Mouse (Mus musculus) myocyte (in vitro differentiated cells): ENCODE measurements at regions not wholly inside any gene's neighbourhood (a gene's known extent, or its start where the extent isn't known, plus 50 kb on each side); places are given as distances from the start of the nearest gene placed in this dataset.

ENCODE experiments used
- H3K27me3 ChIP-seq: one replicate; pipeline ENCODE4 v1.6.1; 2011; ENCODE audit not compliant: control insufficient read depth, insufficient read depth, insufficient read length
- H3K36me3 ChIP-seq: one replicate; pipeline ENCODE4 v1.6.1; 2011; ENCODE audit not compliant: control insufficient read depth, insufficient read depth
- H3K4me2 ChIP-seq: one replicate; pipeline ENCODE4 v1.6.1; 2011; ENCODE audit warnings: low read depth, control low read depth
- H3K4me3 ChIP-seq: one replicate; pipeline ENCODE4 v1.5.1; 2011; ENCODE audit warnings: mild to moderate bottlenecking, control low read depth, moderate library complexity
- H3K79me2 ChIP-seq: one replicate; pipeline ENCODE4 v1.6.1; 2011; ENCODE audit not compliant: control insufficient read depth, insufficient read depth
- H3ac ChIP-seq: one replicate; pipeline ENCODE4 v1.6.1; 2011; ENCODE audit not compliant: control insufficient read depth, insufficient read length
- CEBPB ChIP-seq: IDR thresholded peaks from 2 replicates; pipeline ENCODE4 v1.6.1; 2011; ENCODE audit warnings: mild to moderate bottlenecking, moderate library complexity; ENCODE audit not compliant: poor library complexity, insufficient read depth, severe bottlenecking
- E2F4 ChIP-seq: IDR thresholded peaks from one replicate; pipeline ENCODE4 v1.6.1; 2011; ENCODE audit warnings: mild to moderate bottlenecking, control low read depth, moderate library complexity; ENCODE audit not compliant: insufficient read depth
- MAX ChIP-seq: IDR thresholded peaks from one replicate; pipeline ENCODE4 v1.6.1; 2011; ENCODE audit warnings: low read depth, mild to moderate bottlenecking, control low read depth
- MYOD1 ChIP-seq, 3 experiments: IDR thresholded peaks; one replicate each; pipeline ENCODE4 v1.6.1; 2011; ENCODE audit warnings: control low read depth in 2 of 3, low read depth in 2 of 3, mild to moderate bottlenecking in 2 of 3, moderate library complexity in 1 of 3; ENCODE audit not compliant: insufficient read length in 2 of 3, control insufficient read depth in 1 of 3
- MYOG ChIP-seq, 3 experiments: IDR thresholded peaks; one replicate each; pipeline ENCODE4 v1.6.1; 2011; ENCODE audit warnings: control low read depth in 2 of 3, low read depth in 2 of 3, mild to moderate bottlenecking in 2 of 3; ENCODE audit not compliant: insufficient read length in 2 of 3, control insufficient read depth in 1 of 3, insufficient read depth in 1 of 3
- POLR2A ChIP-seq: IDR thresholded peaks from one replicate; pipeline ENCODE4 v1.6.1; 2011; ENCODE audit warnings: low read depth, mild to moderate bottlenecking, control low read depth, moderate library complexity; ENCODE audit not compliant: insufficient read length
- POLR2AphosphoS2 ChIP-seq: IDR thresholded peaks from one replicate; pipeline ENCODE4 v1.6.1; 2011; ENCODE audit warnings: low read depth, control low read depth; ENCODE audit not compliant: insufficient read length
- REST ChIP-seq: IDR thresholded peaks from one replicate; pipeline ENCODE4 v1.6.1; 2011; ENCODE audit warnings: mild to moderate bottlenecking, control low read depth, moderate library complexity; ENCODE audit not compliant: insufficient read depth, insufficient read length
- SRF ChIP-seq: IDR thresholded peaks from one replicate; pipeline ENCODE4 v1.6.1; 2011; ENCODE audit warnings: low read depth; ENCODE audit not compliant: control insufficient read depth, insufficient read length
- TCF12 ChIP-seq: IDR thresholded peaks from one replicate; pipeline ENCODE4 v1.6.1; 2011; ENCODE audit warnings: mild to moderate bottlenecking, control low read depth; ENCODE audit not compliant: poor library complexity, insufficient read depth, severe bottlenecking
- TCF3 ChIP-seq: IDR thresholded peaks from one replicate; pipeline ENCODE4 v1.6.1; 2011; ENCODE audit warnings: low read depth, control low read depth; ENCODE audit not compliant: insufficient read length
- USF1 ChIP-seq: IDR thresholded peaks from one replicate; pipeline ENCODE4 v1.6.1; 2011; ENCODE audit warnings: low read depth, mild to moderate bottlenecking, control low read depth, moderate library complexity

DNA sequence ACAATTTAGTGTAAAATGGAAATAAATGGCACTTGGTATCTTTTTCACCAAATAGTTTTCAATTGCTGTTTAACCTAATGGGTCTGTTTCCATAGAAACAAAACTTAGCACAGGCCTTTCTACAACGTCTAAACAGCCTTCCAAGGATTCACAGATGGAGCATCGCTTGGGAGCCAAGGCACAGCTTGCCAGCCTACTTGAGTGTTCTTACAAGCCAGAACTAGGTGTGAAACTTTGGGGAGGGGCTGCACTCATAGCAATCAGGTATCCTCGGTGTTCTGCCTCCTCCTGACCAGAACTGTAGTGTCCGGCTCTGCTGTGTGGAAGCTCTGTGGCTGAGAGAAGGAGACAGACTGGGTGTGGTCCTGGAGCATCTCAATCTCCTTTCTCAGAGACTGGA, 99.1 kb upstream of the Far2 start:
- Histone ChIP-seq H3K4me3 (no peak overlapping the region), H3K36me3 (no peaks in the 10 kb centered on the region), H3K79me2 (no peaks in the 10 kb centered on the region), H3K4me2 (no peak overlapping the region), H3ac (no peak overlapping the region), H3K27me3 (no peaks in the 10 kb centered on the region)
- TF ChIP-seq POLR2AphosphoS2 (no peak), MYOG (IDR thresholded peaks at IDR 0.05; ENCODE audit: control insufficient read depth in 1 of 3, insufficient read depth in 1 of 3, insufficient read length in 2 of 3, low read depth in 2 of 3) (no peak), REST (no peak), TCF3 (no peak), CEBPB (no peak), MYOD1 (IDR thresholded peaks at IDR 0.05; ENCODE audit: control insufficient read depth in 1 of 3, insufficient read length in 2 of 3, low read depth in 2 of 3) (no peak), MAX (no peak), TCF12 (no peak), E2F4 (no peak), USF1 (no peak), POLR2A (no peak)

DNA sequence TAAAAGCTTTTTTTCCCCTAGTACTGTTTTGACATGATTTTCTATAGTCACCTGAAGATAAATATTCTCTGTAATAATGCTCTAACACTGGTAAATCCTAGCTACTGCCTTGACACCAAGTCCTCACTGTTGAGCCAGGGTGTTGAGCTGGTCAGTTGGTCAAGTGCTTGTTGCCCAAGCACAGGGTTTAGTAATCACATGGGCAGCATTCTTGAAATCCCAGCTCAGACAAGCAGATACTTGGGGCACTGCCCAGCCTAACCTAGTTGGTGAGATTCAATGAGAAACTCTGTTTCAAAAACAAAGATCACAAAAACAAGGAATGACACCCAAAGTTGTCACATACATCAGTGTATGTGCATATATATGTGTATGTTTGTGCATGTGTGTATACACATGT, 95.4 kb upstream of the Far2 start:
- Histone ChIP-seq H3K4me3 (no peak overlapping the region), H3K4me2 (no peak overlapping the region), H3K27me3 (no peaks in the 10 kb centered on the region), H3K79me2 (no peaks in the 10 kb centered on the region), H3ac (no peak overlapping the region), H3K36me3 (no peaks in the 10 kb centered on the region)
- TF ChIP-seq TCF3 (no peak), USF1 (peak; percentile 48)

DNA sequence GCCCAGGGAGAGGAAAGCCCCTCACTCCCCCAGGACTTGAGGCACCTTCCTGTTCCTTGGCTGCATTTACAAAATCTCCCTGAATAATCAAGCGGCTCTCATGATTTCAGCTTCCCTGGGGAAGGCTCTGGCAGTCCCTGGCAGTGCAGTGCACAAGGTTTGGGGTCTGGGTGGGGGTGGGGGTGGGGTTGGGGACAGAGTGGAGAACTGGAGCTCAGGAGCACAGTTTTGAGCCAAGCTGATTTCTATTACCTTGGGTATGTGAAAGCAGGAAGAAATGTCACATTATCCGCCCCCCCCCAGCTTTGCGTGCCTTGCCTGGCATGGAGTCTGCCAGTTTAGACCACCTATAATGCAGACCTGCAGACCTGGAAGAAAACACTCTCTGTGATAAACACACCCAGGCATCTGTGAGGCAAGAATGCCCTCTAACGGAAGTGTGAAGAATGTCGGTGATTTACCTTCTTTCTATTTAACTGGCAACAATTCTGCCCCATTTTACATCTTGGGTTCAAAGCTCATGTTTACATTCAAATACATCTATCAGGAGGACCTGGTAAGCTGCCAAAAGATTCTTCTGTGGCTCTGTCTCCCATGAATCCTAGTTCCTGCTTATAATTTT, 93.9 kb upstream of the Far2 start:
- Histone ChIP-seq H3K79me2 (no peaks in the 10 kb centered on the region), H3K4me3 (no peak overlapping the region), H3K4me2 (no peak overlapping the region), H3ac (no peak overlapping the region), H3K36me3 (no peaks in the 10 kb centered on the region), H3K27me3 (no peaks in the 10 kb centered on the region)
- TF ChIP-seq TCF3 (no peak), REST (no peak), MYOG (IDR thresholded peaks at IDR 0.05; ENCODE audit: control insufficient read depth in 1 of 3, insufficient read depth in 1 of 3, insufficient read length in 2 of 3, low read depth in 2 of 3) (no peak), E2F4 (no peak), POLR2A (no peak), POLR2AphosphoS2 (no peak), MAX (no peak), CEBPB (no peak), SRF (no peak), TCF12 (no peak), USF1 (no peak)

DNA sequence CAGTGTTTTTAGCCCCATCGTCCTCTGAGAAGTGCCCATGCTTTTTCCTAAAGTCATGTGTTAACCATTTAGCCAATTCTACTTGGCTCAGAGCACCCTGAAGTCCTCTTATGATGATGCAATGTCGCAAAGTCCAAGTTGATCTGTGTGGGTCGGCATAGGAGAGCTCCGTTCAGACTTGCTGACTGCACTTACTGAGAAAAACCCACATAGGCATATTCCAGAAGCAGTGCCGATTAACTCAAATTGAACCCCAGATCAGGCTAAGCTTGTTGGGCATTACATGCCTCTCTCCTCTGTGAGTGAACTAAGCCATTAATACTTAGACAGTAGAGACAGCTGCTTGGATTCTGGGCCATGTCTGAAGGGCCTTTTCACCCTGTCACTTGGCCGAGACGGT, 93.3 kb upstream of the Far2 start:
- no peaks in the 10 kb centered on the region for H3K27me3 ChIP-seq
- TF ChIP-seq CEBPB (peak; percentile 65; the same call in 1 of the 2 replicates), POLR2A (no peak), TCF12 (no peak), MYOD1 (IDR thresholded peaks at IDR 0.05; ENCODE audit: control insufficient read depth in 1 of 3, insufficient read length in 2 of 3, low read depth in 2 of 3) (no peak), POLR2AphosphoS2 (no peak)

DNA sequence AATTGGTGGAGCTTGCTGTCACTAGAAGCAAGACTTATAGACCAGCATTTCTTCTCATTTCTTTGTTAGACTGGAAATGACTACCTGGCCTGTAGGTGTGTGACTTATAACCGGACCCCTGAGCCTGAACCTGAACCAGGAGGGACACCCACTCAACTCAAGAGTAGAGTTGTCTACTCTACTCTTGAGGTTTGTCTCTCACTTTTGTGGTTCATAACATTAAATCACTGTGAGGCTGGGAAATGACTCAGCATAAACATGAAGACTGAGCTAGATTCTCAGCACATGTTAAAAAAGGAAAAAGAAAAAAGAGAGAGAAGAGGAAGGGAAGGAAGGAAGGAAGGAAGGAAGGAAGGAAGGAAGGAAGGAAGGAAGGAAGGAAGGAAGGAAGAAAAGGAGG, 92.8 kb upstream of the Far2 start:
- H3K4me3 ChIP-seq, result no peak overlapping the region
- no peaks in the 10 kb centered on the region for H3K27me3 ChIP-seq
- H3K4me2 ChIP-seq, result no peak overlapping the region
- H3ac ChIP-seq, result no peak overlapping the region
- no peaks in the 10 kb centered on the region for H3K79me2 ChIP-seq
- no peaks in the 10 kb centered on the region for H3K36me3 ChIP-seq
- no peak for TF ChIP-seq POLR2AphosphoS2
- TF ChIP-seq E2F4, result no peak
- no peak for TF ChIP-seq MYOD1 (IDR thresholded peaks at IDR 0.05; ENCODE audit: control insufficient read depth in 1 of 3, insufficient read length in 2 of 3, low read depth in 2 of 3)
- TF ChIP-seq MAX, result no peak
- TF ChIP-seq SRF, result no peak

More for the DNA sequence above, 93.3 kb upstream of the Far2 start:
- Histone ChIP-seq H3ac (no peak overlapping the region), H3K4me3 (no peak overlapping the region), H3K79me2 (no peaks in the 10 kb centered on the region), H3K4me2 (no peak overlapping the region), H3K36me3 (no peaks in the 10 kb centered on the region)
